Mouse (Mus musculus) urinary bladder, postnatal 25 days (tissue): ENCODE results near the gene Kcnmb4.

Experiments used
- DNase-seq: peaks from one replicate; pipeline ENCODE4 v3.0.0; 2022; ENCODE audit warnings: low spot score

Gene Kcnmb4

GRCm38 (mm10) chr10:116402742-116403425 is 70.8 kb downstream of the Kcnmb4 start:
- no peak for DNase-seq

- no peak for DNase-seq
Measured at GRCm38 (mm10) chr10:116397973-116398372, 75.7 kb downstream of the Kcnmb4 start.

- DNase-seq, result no peak
Measured at GRCm38 (mm10) chr10:116397573-116397972, 76.1 kb downstream of the Kcnmb4 start.

GRCm38 (mm10) chr10:116396966-116397365 is 76.7 kb downstream of the Kcnmb4 start:
- no peak for DNase-seq

- no peak for DNase-seq
Measured at GRCm38 (mm10) chr10:116396279-116396678, 77.4 kb downstream of the Kcnmb4 start.

GRCm38 (mm10) chr10:116394585-116394984 is 79.1 kb downstream of the Kcnmb4 start:
- no peak for DNase-seq

GRCm38 (mm10) chr10:116393790-116394475 is 79.7 kb downstream of the Kcnmb4 start:
- DNase-seq, result no peak

- DNase-seq, result no peak
Measured at GRCm38 (mm10) chr10:116388840-116389239, 84.8 kb downstream of the Kcnmb4 start.

- DNase-seq, result no peak
Measured at GRCm38 (mm10) chr10:116386391-116386885, 87.2 kb downstream of the Kcnmb4 start.

- no peak for DNase-seq
Measured at GRCm38 (mm10) chr10:116384401-116384800, 89.3 kb downstream of the Kcnmb4 start.

GRCm38 (mm10) chr10:116382826-116383685 is 90.6 kb downstream of the Kcnmb4 start:
- DNase-seq, result no peak

- DNase-seq, result no peak
Measured at GRCm38 (mm10) chr10:116376853-116377252, 96.8 kb downstream of the Kcnmb4 start.

- DNase-seq, result no peak
Measured at GRCm38 (mm10) chr10:116374111-116374510, 99.6 kb downstream of the Kcnmb4 start.

- no peak for DNase-seq
Measured at GRCm38 (mm10) chr10:116370991-116371725, 102.5 kb downstream of the Kcnmb4 start.
